Comparison of ENCODE assay signal across 8 mouse cellular contexts in genomic region chr1:50927679-50928187, GRCm38 (mm10). TPM values are rescaled to one million over a fixed set of nuclear protein-coding genes. Genes with fewer than 3 reads are reported as not detected.
DNase-seq lines count a peak whose midpoint lies in the region; ATAC-seq and TF ChIP-seq lines count a peak whose summit lies in the region.

No protein-coding gene starts in this region.

- peaks cover 20% of the 10 kb centered on the region for H3K4me1 ChIP-seq in heart, embryonic 15.5 days (replicated peaks)
- peaks cover 4% of the 10 kb centered on the region for H3K4me1 ChIP-seq in midbrain, embryonic 16.5 days (ENCODE audit: control insufficient read depth, insufficient read depth, low read length)

- H3K27me3 ChIP-seq in heart, embryonic 15.5 days, result peaks cover 29% of the 10 kb centered on the region
- H3K27me3 ChIP-seq in midbrain, embryonic 16.5 days (ENCODE audit: control insufficient read depth, insufficient read depth, low read depth, low read length), result no peaks in the 10 kb centered on the region

- intact Hi-C loops in left cerebral cortex, adult 2 months (cut with DNase I), result loop anchor here (1.0 to 5.0 kb wide), 3 partner anchors 340 to 670 kb away; no protein-coding TSS in a partner anchor

- no peaks in the 10 kb centered on the region for H3K36me3 ChIP-seq in heart, embryonic 15.5 days
- H3K36me3 ChIP-seq in midbrain, embryonic 16.5 days (ENCODE audit: control insufficient read depth, insufficient read depth, low read length), result no peaks in the 10 kb centered on the region

- no peaks in the 10 kb centered on the region for H3K9me3 ChIP-seq in heart, embryonic 15.5 days (replicated peaks)
- no peaks in the 10 kb centered on the region for H3K9me3 ChIP-seq in midbrain, embryonic 16.5 days (replicated peaks; ENCODE audit: control insufficient read depth, low read length, poor library complexity, severe bottlenecking)

- peak overlapping the region; percentile 50 for H3K9ac ChIP-seq in heart, embryonic 15.5 days
- peak overlapping the region; percentile 93 for H3K9ac ChIP-seq in midbrain, embryonic 16.5 days (ENCODE audit: low read depth, low read length)

- no peak overlapping the region for H3K27ac ChIP-seq in heart, embryonic 15.5 days
- peak overlapping the region; percentile 99 for H3K27ac ChIP-seq in left cerebral cortex, adult 2 months
- peak overlapping the region; percentile 98 for H3K27ac ChIP-seq in midbrain, embryonic 16.5 days (ENCODE audit: low read length)

- peak; percentile 36 for ATAC-seq in heart, embryonic 15.5 days (replicated peaks; ENCODE audit: insufficient number of reproducible peaks, insufficient read depth, low FRiP score, low read depth)
- peak; percentile 40 for ATAC-seq in midbrain, embryonic 16.5 days

- H3K4me3 ChIP-seq in heart, embryonic 15.5 days, result peak overlapping the region; percentile 64
- peak overlapping the region; percentile 75 for H3K4me3 ChIP-seq in left cerebral cortex, adult 2 months
- peak overlapping the region; percentile 88 for H3K4me3 ChIP-seq in midbrain, embryonic 16.5 days (ENCODE audit: low read depth, low read length)

- under 1% methylated on average over 35 of the region's 35 CpGs for WGBS in heart, embryonic 15.5 days
- WGBS in midbrain, embryonic 16.5 days, result under 1% methylated on average over 35 of the region's 35 CpGs

- TF ChIP-seq CTCF in left cerebral cortex, adult 2 months (IDR thresholded peaks at IDR 0.05), result no peak

- peak; percentile 63 for DNase-seq in cerebellum, adult 9-10 months
- no peak for DNase-seq in cerebellum, adult 8-10 months
- peak; percentile 2 for DNase-seq in thymus, postnatal 0 days (ENCODE audit: low spot score)
- DNase-seq in thymus, postnatal 25 days, result no peak
- peak; percentile 52 to 54 for DNase-seq in left cerebral cortex, adult 2 months (ENCODE audit: extremely low spot score in 1 of 2, low spot score in 2 of 2)
- no peak for DNase-seq in c-Kit-positive CD71-positive TER-119-positive erythroid progenitor cells, embryonic 14.5 days (ENCODE audit: low spot score)

- H3K4me2 ChIP-seq in heart, embryonic 15.5 days, result peak overlapping the region; percentile 100
- peak overlapping the region; percentile 81 for H3K4me2 ChIP-seq in midbrain, embryonic 16.5 days (ENCODE audit: low read length)

RNA-seq across cellular contexts. Expression of gene Tmeff2, which starts 27.3 kb away (rescaled TPM):
- polyA plus RNA-seq in thymus, postnatal 0 days (2015; fragmentation: Nextera tagmentation; extraction: Ambion mirVana), result 1.3 and 1.4 TPM in 2 replicates
- polyA plus RNA-seq in heart, embryonic 15.5 days (2015; fragmentation: Nextera tagmentation; extraction: Ambion mirVana), result 1.6 and 3.5 TPM in 2 replicates
- 10 to 100 TPM; 48.1 to 50.0 TPM for total RNA-seq in left cerebral cortex, adult 2 months (2021)
- polyA plus RNA-seq in midbrain, embryonic 16.5 days (2015; fragmentation: Nextera tagmentation; extraction: Ambion mirVana), result 77.3 and 87.2 TPM in 2 replicates

Comparison
In these comparisons a context has a peak if more than half of its experiments do, and no peak if none do; other contexts are left out.
1. DNase-seq: peak in cerebellum, adult 9-10 months (single experiment), thymus, postnatal 0 days (single experiment) and left cerebral cortex, adult 2 months (2 of 2); none in cerebellum, adult 8-10 months (single experiment), thymus, postnatal 25 days (single experiment) and c-Kit-positive CD71-positive TER-119-positive erythroid progenitor cells, embryonic 14.5 days (single experiment).
2. RNA of gene Tmeff2, which starts 27.3 kb away (polyA plus RNA-seq): 77.3 to 87.2 TPM in midbrain, embryonic 16.5 days; 1.6 to 3.5 TPM in heart, embryonic 15.5 days and 1.3 to 1.4 TPM in thymus, postnatal 0 days; every median in the first group is over 10 times any median in the second.
3. Peak in every context shown above with its lines, with median percentiles within 50 percentile points of each other: H3K4me3 ChIP-seq.